Mouse (Mus musculus): ENCODE data around the gene Gdf11. TPM values are rescaled to one million over a fixed set of nuclear protein-coding genes. Genes with fewer than 3 reads are reported as not detected.
A peak's percentile ranks its signal among the peaks of the same experiment; 100 is the strongest.

Gdf11 gene
- polyA plus RNA-seq (2014; fragmentation: Nextera tagmentation; extraction: Ambion mirVana), result 6.0 and 6.3 TPM in 2 replicates

GRCm38 (mm10) chr10:128891296-128892094 lies at the start of gene Gdf11:
Gene Gdf11 (minus strand): TSS chr10:128891718.
- Histone ChIP-seq H3K27ac (ENCODE audit: low read depth, low read length) (peak within 1 kb of the TSS; percentile 95), H3K4me1 (ENCODE audit: control insufficient read depth, insufficient read depth, low read length) (peaks cover 20% of the 10 kb centered on the region), H3K27me3 (replicated peaks; ENCODE audit: control insufficient read depth, insufficient read depth, low read length) (peaks cover 6% of the 10 kb centered on the region), H3K9me3 (replicated peaks; ENCODE audit: control insufficient read depth, low read length) (no peaks in the 10 kb centered on the region), H3K36me3 (ENCODE audit: control insufficient read depth, insufficient read depth, low read length) (peaks cover 12% of the 10 kb centered on the region; the same call in 1 of the 2 replicates), H3K9ac (ENCODE audit: low read length) (peak within 1 kb of the TSS; percentile 83), H3K4me2 (ENCODE audit: low read length) (peak within 1 kb of the TSS; percentile 88), H3K4me3 (ENCODE audit: low read depth, low read length) (peak within 1 kb of the TSS; percentile 65)
- peak; percentile 89 for ATAC-seq
- peak; percentile 94 for DNase-seq (ENCODE audit: low spot score)
- 4% methylated on average over 52 of the region's 89 CpGs for WGBS

GRCm38 (mm10) chr10:128940475-128941061 lies 49.0 kb upstream of the Gdf11 start:
- Histone ChIP-seq H3K36me3 (ENCODE audit: control insufficient read depth, insufficient read depth, low read length) (no peaks in the 10 kb centered on the region), H3K27me3 (replicated peaks; ENCODE audit: control insufficient read depth, insufficient read depth, low read length) (peaks cover 3% of the 10 kb centered on the region; the same call in 1 of the 2 replicates), H3K9me3 (replicated peaks; ENCODE audit: control insufficient read depth, low read length) (no peaks in the 10 kb centered on the region), H3K4me3 (ENCODE audit: low read depth, low read length) (no peak overlapping the region), H3K4me2 (ENCODE audit: low read length) (no peak overlapping the region), H3K9ac (ENCODE audit: low read length) (no peak overlapping the region), H3K27ac (ENCODE audit: low read depth, low read length) (no peak overlapping the region), H3K4me1 (ENCODE audit: control insufficient read depth, insufficient read depth, low read length) (no peaks in the 10 kb centered on the region)
- WGBS, result 85% methylated on average over 10 of the region's 10 CpGs
- ATAC-seq (no peak), DNase-seq (ENCODE audit: low spot score) (no peak)

DNA sequence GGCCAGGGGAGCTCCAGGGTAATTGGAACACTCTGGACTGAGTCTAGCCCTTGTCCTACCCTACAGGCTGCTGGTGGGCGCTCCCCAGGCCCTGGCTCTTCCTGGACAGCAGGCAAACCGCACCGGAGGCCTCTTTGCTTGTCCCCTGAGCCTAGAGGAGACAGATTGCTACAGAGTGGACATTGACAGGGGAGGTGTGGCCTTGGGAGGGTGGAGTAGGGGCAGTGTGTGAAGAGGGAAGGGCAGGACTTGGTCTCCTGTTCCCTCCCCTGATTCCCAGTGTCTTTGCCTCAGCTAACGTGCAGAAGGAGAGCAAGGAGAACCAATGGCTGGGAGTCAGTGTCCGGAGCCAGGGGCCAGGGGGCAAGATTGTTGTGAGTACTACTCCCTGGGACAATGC lies 47.5 kb upstream of the Gdf11 start:
- no peak overlapping the region for H3K27ac ChIP-seq (ENCODE audit: low read depth, low read length)
- DNase-seq (ENCODE audit: low spot score) (no peak), ATAC-seq (no peak)
- WGBS, result 76% methylated on average over 5 of the region's 5 CpGs
- no peaks in the 10 kb centered on the region for H3K4me1 ChIP-seq (ENCODE audit: control insufficient read depth, insufficient read depth, low read length)
- H3K9me3 ChIP-seq (replicated peaks; ENCODE audit: control insufficient read depth, low read length), result no peaks in the 10 kb centered on the region
- no peak overlapping the region for H3K9ac ChIP-seq (ENCODE audit: low read length)
- peaks cover 15% of the 10 kb centered on the region for H3K27me3 ChIP-seq (replicated peaks; ENCODE audit: control insufficient read depth, insufficient read depth, low read length)
- H3K4me3 ChIP-seq (ENCODE audit: low read depth, low read length), result no peak overlapping the region
- H3K36me3 ChIP-seq (ENCODE audit: control insufficient read depth, insufficient read depth, low read length), result no peaks in the 10 kb centered on the region
- no peak overlapping the region for H3K4me2 ChIP-seq (ENCODE audit: low read length)

DNA sequence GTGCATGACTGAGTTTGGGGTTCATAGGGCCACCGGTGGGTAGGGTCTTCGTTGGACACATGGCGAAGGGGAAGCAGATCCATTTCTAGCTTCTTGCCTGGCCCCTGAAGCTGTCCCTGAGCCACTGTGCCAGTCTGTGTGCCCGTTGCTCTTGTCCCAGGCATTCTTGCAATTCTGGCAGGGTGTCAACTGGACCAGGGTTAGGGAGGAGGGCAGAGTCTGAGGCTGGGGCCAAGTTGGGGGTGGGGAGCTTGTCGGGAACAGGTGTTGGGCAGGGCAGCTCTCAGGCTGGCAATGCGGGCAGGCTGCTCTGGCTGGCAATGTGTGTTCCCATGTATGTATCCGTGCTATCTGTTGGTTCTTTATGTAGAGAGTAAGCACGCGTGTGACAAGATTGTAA lies 46.9 kb upstream of the Gdf11 start:
- no peak for DNase-seq (ENCODE audit: low spot score)
- Histone ChIP-seq H3K36me3 (ENCODE audit: control insufficient read depth, insufficient read depth, low read length) (no peaks in the 10 kb centered on the region), H3K27ac (ENCODE audit: low read depth, low read length) (no peak overlapping the region), H3K9me3 (replicated peaks; ENCODE audit: control insufficient read depth, low read length) (no peaks in the 10 kb centered on the region), H3K4me2 (ENCODE audit: low read length) (no peak overlapping the region), H3K4me1 (ENCODE audit: control insufficient read depth, insufficient read depth, low read length) (peaks cover 2% of the 10 kb centered on the region; the same call in 1 of the 2 replicates), H3K4me3 (ENCODE audit: low read depth, low read length) (no peak overlapping the region), H3K9ac (ENCODE audit: low read length) (no peak overlapping the region), H3K27me3 (replicated peaks; ENCODE audit: control insufficient read depth, insufficient read depth, low read length) (peaks cover 18% of the 10 kb centered on the region)
- WGBS, result 80% methylated on average over 9 of the region's 9 CpGs
- no peak for ATAC-seq

GRCm38 (mm10) chr10:128937756-128938390 lies 46.4 kb upstream of the Gdf11 start:
- ATAC-seq, result no peak
- peaks cover 24% of the 10 kb centered on the region for H3K27me3 ChIP-seq (replicated peaks; ENCODE audit: control insufficient read depth, insufficient read depth, low read length)
- no peak overlapping the region for H3K4me3 ChIP-seq (ENCODE audit: low read depth, low read length)
- WGBS, result 75% methylated on average over 12 of the region's 12 CpGs
- H3K9me3 ChIP-seq (replicated peaks; ENCODE audit: control insufficient read depth, low read length), result no peaks in the 10 kb centered on the region
- no peak for DNase-seq (ENCODE audit: low spot score)
- H3K9ac ChIP-seq (ENCODE audit: low read length), result no peak overlapping the region
- H3K4me2 ChIP-seq (ENCODE audit: low read length), result no peak overlapping the region
- H3K36me3 ChIP-seq (ENCODE audit: control insufficient read depth, insufficient read depth, low read length), result no peaks in the 10 kb centered on the region
- no peak overlapping the region for H3K27ac ChIP-seq (ENCODE audit: low read depth, low read length)
- peaks cover 6% of the 10 kb centered on the region; the same call in 1 of the 2 replicates for H3K4me1 ChIP-seq (ENCODE audit: control insufficient read depth, insufficient read depth, low read length)

- no peak for DNase-seq (ENCODE audit: low spot score)
- Histone ChIP-seq H3K9me3 (replicated peaks; ENCODE audit: control insufficient read depth, low read length) (no peaks in the 10 kb centered on the region), H3K27ac (ENCODE audit: low read depth, low read length) (no peak overlapping the region), H3K4me1 (ENCODE audit: control insufficient read depth, insufficient read depth, low read length) (peaks cover 6% of the 10 kb centered on the region; the same call in 1 of the 2 replicates), H3K4me3 (ENCODE audit: low read depth, low read length) (no peak overlapping the region), H3K36me3 (ENCODE audit: control insufficient read depth, insufficient read depth, low read length) (no peaks in the 10 kb centered on the region), H3K9ac (ENCODE audit: low read length) (no peak overlapping the region), H3K4me2 (ENCODE audit: low read length) (no peak overlapping the region), H3K27me3 (replicated peaks; ENCODE audit: control insufficient read depth, insufficient read depth, low read length) (peaks cover 41% of the 10 kb centered on the region)
- no peak for ATAC-seq
- 70% methylated on average over 8 of the region's 8 CpGs for WGBS
Measured at GRCm38 (mm10) chr10:128935826-128936440, 44.4 kb upstream of the Gdf11 start.

- DNase-seq (ENCODE audit: low spot score) (no peak), ATAC-seq (no peak)
- H3K4me2 ChIP-seq (ENCODE audit: low read length), result no peak overlapping the region
- no peaks in the 10 kb centered on the region for H3K36me3 ChIP-seq (ENCODE audit: control insufficient read depth, insufficient read depth, low read length)
- H3K27ac ChIP-seq (ENCODE audit: low read depth, low read length), result no peak overlapping the region
- no peak overlapping the region for H3K9ac ChIP-seq (ENCODE audit: low read length)
- H3K27me3 ChIP-seq (replicated peaks; ENCODE audit: control insufficient read depth, insufficient read depth, low read length), result peaks cover 41% of the 10 kb centered on the region
- no peak overlapping the region for H3K4me3 ChIP-seq (ENCODE audit: low read depth, low read length)
- peaks cover 6% of the 10 kb centered on the region; the same call in 1 of the 2 replicates for H3K4me1 ChIP-seq (ENCODE audit: control insufficient read depth, insufficient read depth, low read length)
- no peaks in the 10 kb centered on the region for H3K9me3 ChIP-seq (replicated peaks; ENCODE audit: control insufficient read depth, low read length)
- 70% methylated on average over 7 of the region's 7 CpGs for WGBS
Measured at GRCm38 (mm10) chr10:128934997-128935787, 43.7 kb upstream of the Gdf11 start.
